ENCODE assay signal across 10 mouse cellular contexts in the genomic region with DNA sequence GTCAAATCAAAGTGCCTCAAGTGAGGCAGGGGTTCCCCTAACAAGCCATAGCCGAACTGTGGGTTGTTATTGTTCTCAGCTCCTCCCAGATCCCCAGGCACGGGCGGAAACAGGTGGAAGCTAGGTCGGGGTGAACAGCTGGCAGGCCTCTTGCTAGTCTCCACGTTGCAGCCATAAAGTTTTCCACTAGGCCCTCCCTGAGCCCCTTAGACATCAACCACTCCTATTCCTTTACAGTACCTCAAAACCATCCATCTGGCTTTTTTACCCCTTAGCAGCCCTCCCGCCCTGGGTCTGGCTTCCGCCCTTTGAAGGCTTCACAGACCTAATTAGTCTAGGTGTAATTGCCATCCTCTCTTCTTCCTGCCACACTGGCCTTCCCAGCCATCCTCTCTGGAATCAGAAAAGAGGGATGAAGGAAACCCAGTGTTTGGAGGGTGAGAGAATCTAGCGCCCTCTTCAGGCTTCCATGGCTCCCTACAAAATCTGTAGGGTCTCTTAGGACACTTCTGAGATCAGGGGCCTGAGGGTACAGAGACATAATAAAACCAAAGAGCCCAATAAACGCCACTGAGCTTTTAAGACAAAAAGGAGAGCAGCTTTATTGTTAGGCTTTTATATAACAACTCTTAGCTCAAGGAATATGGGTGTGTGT. TPM values are rescaled to one million over a fixed set of nuclear protein-coding genes. Genes with fewer than 3 reads are reported as not detected.
DNase-seq lines count a peak whose midpoint lies in the region; ATAC-seq and TF ChIP-seq lines count a peak whose summit lies in the region.
"Had no signal": no experiment of that assay in that cellular context is flagged by ENCODE, and none has a peak within 500 bp of the region (broad histone marks: within the 10 kb centered on the region; RNA-seq: fewer than 3 reads in every experiment).

No protein-coding gene starts in this region.

- no peak overlapping the region for H3K27ac ChIP-seq in heart, adult 2 months

- no peak for TF ChIP-seq EP300 in heart, adult 2 months (IDR thresholded peaks at IDR 0.05; ENCODE audit: insufficient read depth, low read depth, low read length)

- WGBS in heart, adult 2 months: 45% methylated on average over 9 of the region's 9 CpGs

- no peaks in the 10 kb centered on the region for H3K36me3 ChIP-seq in heart, adult 2 months (ENCODE audit: control insufficient read depth, insufficient read depth, low read length)

- TF ChIP-seq CTCF in heart, adult 2 months (IDR thresholded peaks at IDR 0.05): peak; percentile 50

- peaks cover 5% of the 10 kb centered on the region for H3K4me1 ChIP-seq in heart, adult 2 months (ENCODE audit: control insufficient read depth, insufficient read depth, low read length)

- ATAC-seq in inflammation-experienced regulatory T-cells, adult 6 months: no peak

- no peaks in the 10 kb centered on the region for H3K27me3 ChIP-seq in heart, adult 2 months (ENCODE audit: control insufficient read depth, insufficient read depth, low read length)

- TF ChIP-seq POLR2A in heart, adult 2 months (IDR thresholded peaks at IDR 0.05; ENCODE audit: insufficient read depth, low read depth, low read length): no peak

- H3K9ac ChIP-seq in heart, adult 2 months (ENCODE audit: low read depth, low read length): no peak overlapping the region

- DNase-seq in heart, adult 2 months: no peak
- no peak for DNase-seq in heart, adult 9 months (ENCODE audit: low spot score in 2 of 2)
- peak; percentile 63 for DNase-seq in CD4-positive, CD25-positive, alpha-beta regulatory T cell, adult 2 months (ENCODE audit: low read depth, low spot score)
- DNase-seq in cerebellum, postnatal 10 days: peak; percentile 17 to 43
- peak; percentile 69 for DNase-seq in naive thymus-derived CD4-positive, alpha-beta T cell, adult 2 months (ENCODE audit: low read depth)
- no peak for DNase-seq in MN1 (ENCODE audit: low spot score)
- no peak for DNase-seq in natural killer cell, adult 2 months (ENCODE audit: low spot score in 2 of 2)

- H3K79me2 ChIP-seq in heart, adult 2 months (replicated peaks; ENCODE audit: control insufficient read depth, insufficient read depth, low read length): no peaks in the 10 kb centered on the region

- intact Hi-C loops in heart, adult 2 months (cut with DNase I): no loop called here

- H3K4me3 ChIP-seq in heart, adult 2 months: no peak overlapping the region

RNA-seq across cellular contexts. Expression of a gene that starts 1.5 kb away (rescaled TPM):
- total RNA-seq in heart, adult 2 months (2021): under 1 TPM; 0.77 to 0.81 TPM
- polyA plus RNA-seq in heart, adult 2 months (2012; rRNA removed): 0.64 and 1.00 TPM in 2 replicates
- not detected for polyA plus RNA-seq in inflammation-experienced regulatory T-cells, adult 6 months (2017; shearing (Covaris generic))
- total RNA-seq: granulocyte monocyte progenitor cell, adult 5-6 weeks had no signal

RNA-seq across cellular contexts. Expression of a gene that starts 7.3 kb away (rescaled TPM):
- 100 to 1,000 TPM in 1 of 2 experiments, 10 to 100 TPM in 1; 92.4 to 108 TPM for total RNA-seq in heart, adult 2 months (2021)
- 56.8 and 70.8 TPM in 2 replicates for polyA plus RNA-seq in heart, adult 2 months (2012; rRNA removed)
- 100 to 1,000 TPM; 206 to 226 (median 211) TPM for polyA plus RNA-seq in inflammation-experienced regulatory T-cells, adult 6 months (2017; shearing (Covaris generic))

RNA-seq across cellular contexts. Expression of a gene that starts 14.1 kb away (rescaled TPM):
- total RNA-seq in heart, adult 2 months (2021): 10 to 100 TPM; 25.9 to 29.0 TPM
- polyA plus RNA-seq in heart, adult 2 months (2012; rRNA removed): 19.8 and 26.2 TPM in 2 replicates
- polyA plus RNA-seq in inflammation-experienced regulatory T-cells, adult 6 months (2017; shearing (Covaris generic)): 10 to 100 TPM; 71.2 to 90.2 (median 83.7) TPM

RNA-seq across cellular contexts. Expression of a gene that starts 14.1 kb away (rescaled TPM):
- 10 to 100 TPM; 14.1 to 18.2 TPM for total RNA-seq in heart, adult 2 months (2021)
- polyA plus RNA-seq in heart, adult 2 months (2012; rRNA removed): 4.0 and 8.8 TPM in 2 replicates
- 1 to 10 TPM; 2.7 to 8.0 (median 8.0) TPM for polyA plus RNA-seq in inflammation-experienced regulatory T-cells, adult 6 months (2017; shearing (Covaris generic))

RNA-seq across cellular contexts. Expression of a gene that starts 36.8 kb away (rescaled TPM):
- under 1 TPM; 0.27 to 0.63 TPM for total RNA-seq in heart, adult 2 months (2021)
- 0.41 and 0.61 TPM in 2 replicates for polyA plus RNA-seq in heart, adult 2 months (2012; rRNA removed)
- polyA plus RNA-seq in inflammation-experienced regulatory T-cells, adult 6 months (2017; shearing (Covaris generic)): not detected
- total RNA-seq: granulocyte monocyte progenitor cell, adult 5-6 weeks had no signal
- polyA plus RNA-seq: stomach, embryonic 14.5 days had no signal

Comparison
In these comparisons a context has a peak if more than half of its experiments do, and no peak if none do; other contexts are left out.
1. DNase-seq: peak in CD4-positive, CD25-positive, alpha-beta regulatory T cell, adult 2 months (single experiment), cerebellum, postnatal 10 days (2 of 2) and naive thymus-derived CD4-positive, alpha-beta T cell, adult 2 months (single experiment); none in heart, adult 2 months (0 of 2), heart, adult 9 months (0 of 2), MN1 (single experiment) and natural killer cell, adult 2 months (0 of 2).